ENCODE assay signal across 23 mouse cellular contexts in the genomic region with DNA sequence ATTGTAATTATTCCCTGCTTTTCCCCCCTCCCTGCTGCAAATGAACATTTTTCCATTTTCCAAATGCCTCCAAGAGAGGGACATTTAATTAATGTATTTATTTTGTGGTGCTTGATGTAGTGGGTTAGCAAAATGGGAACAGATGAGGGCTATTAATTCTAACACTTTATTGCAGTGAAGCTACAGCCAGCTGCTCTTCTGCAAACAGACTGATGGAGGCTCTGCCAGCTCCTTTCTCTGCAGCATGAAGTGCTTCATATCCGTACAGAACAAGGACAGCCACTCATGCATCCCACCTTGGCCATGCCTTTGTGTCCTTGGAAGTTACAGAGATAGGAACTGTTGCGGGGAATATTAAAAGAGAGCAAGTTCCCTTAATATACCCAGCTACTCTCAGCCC.
DNase-seq lines count a peak whose midpoint lies in the region; ATAC-seq lines count a peak whose summit lies in the region.
"Had no signal": no experiment of that assay in that cellular context is flagged by ENCODE, and none has a peak within 500 bp of the region (broad histone marks: within the 10 kb centered on the region; RNA-seq: fewer than 3 reads in every experiment).

No protein-coding gene starts in this region.

- 82% methylated on average over 2 of the region's 2 CpGs for WGBS in embryonic facial prominence, embryonic 12.5 days
- WGBS in embryonic facial prominence, embryonic 10.5 days: 89% methylated on average over 2 of the region's 2 CpGs
- 49% methylated on average over 2 of the region's 2 CpGs for WGBS in heart, embryonic 13.5 days
- WGBS in heart, embryonic 11.5 days (ENCODE audit: insufficient replicate concordance): 82% methylated on average over 2 of the region's 2 CpGs
- 83% methylated on average over 2 of the region's 2 CpGs for WGBS in midbrain, embryonic 11.5 days
- WGBS in midbrain, embryonic 10.5 days: 87% methylated on average over 2 of the region's 2 CpGs
- 57% methylated on average over 2 of the region's 2 CpGs for WGBS in intestine, embryonic 16.5 days

- H3K4me1 ChIP-seq in embryonic facial prominence, embryonic 12.5 days: no peaks in the 10 kb centered on the region; the same call in 1 of the 2 replicates
- H3K4me1 ChIP-seq in embryonic facial prominence, embryonic 10.5 days: no peaks in the 10 kb centered on the region
- H3K4me1 ChIP-seq in heart, embryonic 13.5 days: peaks cover 19% of the 10 kb centered on the region
- H3K4me1 ChIP-seq in heart, embryonic 11.5 days (ENCODE audit: control insufficient read depth, insufficient read depth, low read length): no peaks in the 10 kb centered on the region; the same call in 1 of the 2 replicates
- no peaks in the 10 kb centered on the region for H3K4me1 ChIP-seq in midbrain, embryonic 11.5 days (ENCODE audit: control insufficient read depth, insufficient read depth, low read length)
- H3K4me1 ChIP-seq in midbrain, embryonic 10.5 days: no peaks in the 10 kb centered on the region
- no peaks in the 10 kb centered on the region for H3K4me1 ChIP-seq in intestine, embryonic 16.5 days (ENCODE audit: control insufficient read depth, insufficient read depth, low read length)

- no peaks in the 10 kb centered on the region for H3K36me3 ChIP-seq in embryonic facial prominence, embryonic 12.5 days
- H3K36me3 ChIP-seq in embryonic facial prominence, embryonic 10.5 days (replicated peaks): no peaks in the 10 kb centered on the region
- no peaks in the 10 kb centered on the region for H3K36me3 ChIP-seq in heart, embryonic 13.5 days
- H3K36me3 ChIP-seq in heart, embryonic 11.5 days (ENCODE audit: control insufficient read depth, insufficient read depth, low read length): no peaks in the 10 kb centered on the region
- H3K36me3 ChIP-seq in midbrain, embryonic 11.5 days (ENCODE audit: control insufficient read depth, insufficient read depth, low read length): no peaks in the 10 kb centered on the region
- no peaks in the 10 kb centered on the region for H3K36me3 ChIP-seq in midbrain, embryonic 10.5 days
- no peaks in the 10 kb centered on the region for H3K36me3 ChIP-seq in intestine, embryonic 16.5 days (ENCODE audit: control insufficient read depth, insufficient read depth, low read length)
- H3K36me3 ChIP-seq: heart, embryonic 15.5 days; lung, embryonic 15.5 days had no signal

- no peak overlapping the region for H3K4me3 ChIP-seq in embryonic facial prominence, embryonic 12.5 days
- no peak overlapping the region for H3K4me3 ChIP-seq in embryonic facial prominence, embryonic 10.5 days
- H3K4me3 ChIP-seq in heart, embryonic 13.5 days: no peak overlapping the region
- no peak overlapping the region for H3K4me3 ChIP-seq in heart, embryonic 11.5 days (ENCODE audit: low read depth, low read length)
- no peak overlapping the region for H3K4me3 ChIP-seq in midbrain, embryonic 11.5 days (ENCODE audit: low read depth, low read length)
- no peak overlapping the region for H3K4me3 ChIP-seq in midbrain, embryonic 10.5 days
- no peak overlapping the region for H3K4me3 ChIP-seq in intestine, embryonic 16.5 days (ENCODE audit: low read length)
- H3K4me3 ChIP-seq: heart, adult 2 months; heart, embryonic 15.5 days; lung, embryonic 15.5 days had no signal

- H3K27me3 ChIP-seq in embryonic facial prominence, embryonic 12.5 days: no peaks in the 10 kb centered on the region
- no peaks in the 10 kb centered on the region for H3K27me3 ChIP-seq in embryonic facial prominence, embryonic 10.5 days (replicated peaks; ENCODE audit: low read depth, poor library complexity, severe bottlenecking)
- H3K27me3 ChIP-seq in heart, embryonic 13.5 days (replicated peaks): no peaks in the 10 kb centered on the region
- no peaks in the 10 kb centered on the region for H3K27me3 ChIP-seq in heart, embryonic 11.5 days (ENCODE audit: control insufficient read depth, insufficient read depth, low read length)
- no peaks in the 10 kb centered on the region for H3K27me3 ChIP-seq in midbrain, embryonic 11.5 days (ENCODE audit: control insufficient read depth, insufficient read depth, low read length)
- H3K27me3 ChIP-seq in midbrain, embryonic 10.5 days (ENCODE audit: low read depth, poor library complexity, severe bottlenecking): no peaks in the 10 kb centered on the region
- no peaks in the 10 kb centered on the region for H3K27me3 ChIP-seq in intestine, embryonic 16.5 days (replicated peaks; ENCODE audit: control insufficient read depth, insufficient read depth, low read length)
- H3K27me3 ChIP-seq: heart, embryonic 15.5 days; lung, embryonic 15.5 days had no signal

- ATAC-seq in embryonic facial prominence, embryonic 12.5 days (ENCODE audit: insufficient number of reproducible peaks, insufficient read depth, low FRiP score, low TSS enrichment): no peak
- ATAC-seq in heart, embryonic 13.5 days (ENCODE audit: extremely low read depth, insufficient number of reproducible peaks, low FRiP score, low TSS enrichment): no peak
- no peak for ATAC-seq in heart, embryonic 11.5 days (replicated peaks; ENCODE audit: insufficient number of reproducible peaks, low FRiP score, low TSS enrichment)
- no peak for ATAC-seq in midbrain, embryonic 11.5 days (ENCODE audit: low FRiP score)
- ATAC-seq in monocyte, adult 5-6 weeks (replicated peaks; ENCODE audit: insufficient number of reproducible peaks, low FRiP score, low TSS enrichment, poor library complexity, severe bottlenecking): no peak
- ATAC-seq in intestine, embryonic 16.5 days: no peak
- ATAC-seq: activated CD4-positive, CD25-positive, alpha-beta regulatory T cell, adult 4 months; hindbrain, embryonic 16.5 days; intestine, postnatal 0 days; midbrain, embryonic 16.5 days had no signal

- H3K27ac ChIP-seq in embryonic facial prominence, embryonic 12.5 days: 0 out of 2 replicates have a peak overlapping the region, but pooled peaks have one; percentile 30
- no peak overlapping the region for H3K27ac ChIP-seq in embryonic facial prominence, embryonic 10.5 days (replicated peaks)
- 0 out of 2 replicates have a peak overlapping the region, but pooled peaks have one; percentile 29 for H3K27ac ChIP-seq in heart, embryonic 13.5 days (replicated peaks)
- H3K27ac ChIP-seq in heart, embryonic 11.5 days (ENCODE audit: low read depth, low read length): no peak overlapping the region
- no peak overlapping the region for H3K27ac ChIP-seq in midbrain, embryonic 11.5 days (ENCODE audit: low read depth, low read length)
- H3K27ac ChIP-seq in midbrain, embryonic 10.5 days (replicated peaks): no peak overlapping the region
- H3K27ac ChIP-seq in intestine, embryonic 16.5 days (ENCODE audit: low read length): no peak overlapping the region
- H3K27ac ChIP-seq: heart, adult 2 months; heart, embryonic 15.5 days; liver, embryonic 14.5 days; lung, embryonic 15.5 days; stomach, postnatal 0 days had no signal

- no peak overlapping the region for H3K9ac ChIP-seq in embryonic facial prominence, embryonic 12.5 days
- no peak overlapping the region for H3K9ac ChIP-seq in heart, embryonic 13.5 days
- no peak overlapping the region for H3K9ac ChIP-seq in heart, embryonic 11.5 days (ENCODE audit: low read depth, low read length)
- H3K9ac ChIP-seq in midbrain, embryonic 11.5 days (ENCODE audit: low read length): no peak overlapping the region
- H3K9ac ChIP-seq in intestine, embryonic 16.5 days (ENCODE audit: low read depth, low read length): no peak overlapping the region
- H3K9ac ChIP-seq: heart, embryonic 15.5 days; liver, embryonic 14.5 days; lung, embryonic 15.5 days had no signal

- H3K9me3 ChIP-seq in embryonic facial prominence, embryonic 12.5 days: no peaks in the 10 kb centered on the region
- no peaks in the 10 kb centered on the region for H3K9me3 ChIP-seq in embryonic facial prominence, embryonic 10.5 days
- no peaks in the 10 kb centered on the region for H3K9me3 ChIP-seq in heart, embryonic 13.5 days
- H3K9me3 ChIP-seq in heart, embryonic 11.5 days (replicated peaks; ENCODE audit: control insufficient read depth, low read length): no peaks in the 10 kb centered on the region
- no peaks in the 10 kb centered on the region for H3K9me3 ChIP-seq in midbrain, embryonic 11.5 days (ENCODE audit: control insufficient read depth, low read length)
- H3K9me3 ChIP-seq in midbrain, embryonic 10.5 days (replicated peaks): no peaks in the 10 kb centered on the region
- H3K9me3 ChIP-seq in intestine, embryonic 16.5 days (ENCODE audit: control insufficient read depth, low read length): no peaks in the 10 kb centered on the region
- H3K9me3 ChIP-seq: heart, embryonic 15.5 days; lung, embryonic 15.5 days had no signal

- no peak overlapping the region for H3K4me2 ChIP-seq in embryonic facial prominence, embryonic 12.5 days (replicated peaks)
- H3K4me2 ChIP-seq in heart, embryonic 13.5 days: no peak overlapping the region
- no peak overlapping the region for H3K4me2 ChIP-seq in heart, embryonic 11.5 days
- H3K4me2 ChIP-seq in midbrain, embryonic 11.5 days: no peak overlapping the region
- no peak overlapping the region for H3K4me2 ChIP-seq in intestine, embryonic 16.5 days (ENCODE audit: low read depth, low read length)
- H3K4me2 ChIP-seq: lung, embryonic 15.5 days had no signal

- no peak for DNase-seq in embryonic facial prominence, embryonic 10.5 days (ENCODE audit: low spot score)
- DNase-seq in midbrain, embryonic 11.5 days (ENCODE audit: low spot score, missing footprints): peak; percentile 39
- DNase-seq in midbrain, embryonic 10.5 days (ENCODE audit: low spot score): no peak
- DNase-seq: adrenal gland, adult 8-10 months; cerebellum, adult 2 months; cerebellum, postnatal 25 days; gastrocnemius, postnatal 36 days; lung, postnatal 4 days; right cerebral cortex, postnatal 14 days had no signal

Comparison
In these comparisons a context has a peak if more than half of its experiments do, and no peak if none do; other contexts are left out.
1. H3K27ac ChIP-seq: peak in embryonic facial prominence, embryonic 12.5 days (single experiment) and heart, embryonic 13.5 days (single experiment); none in embryonic facial prominence, embryonic 10.5 days (single experiment), heart, embryonic 11.5 days (single experiment), midbrain, embryonic 11.5 days (single experiment), midbrain, embryonic 10.5 days (single experiment) and intestine, embryonic 16.5 days (single experiment).